Mouse (Mus musculus) thymus, adult 2 months (tissue): ENCODE measurements around the gene Fam117a.

ENCODE experiments used
- CTCF ChIP-seq: fragments of 200-500 bp; IDR thresholded peaks from 2 replicates; pipeline ENCODE4 v1.5.1; 2012; ENCODE audit warnings: mild to moderate bottlenecking, control low read depth, low read length, moderate library complexity, borderline replicate concordance; ENCODE audit not compliant: control insufficient read depth, poor library complexity, insufficient read depth; ENCODE audit errors: extremely low read depth
- POLR2A ChIP-seq: fragments of 200-500 bp; IDR thresholded peaks from 2 replicates; pipeline ENCODE4 v1.6.1; 2012; ENCODE audit warnings: mild to moderate bottlenecking, low read length, control low read depth, moderate library complexity; ENCODE audit not compliant: control insufficient read depth, poor library complexity, insufficient read depth; ENCODE audit errors: extremely low read depth

DNA sequence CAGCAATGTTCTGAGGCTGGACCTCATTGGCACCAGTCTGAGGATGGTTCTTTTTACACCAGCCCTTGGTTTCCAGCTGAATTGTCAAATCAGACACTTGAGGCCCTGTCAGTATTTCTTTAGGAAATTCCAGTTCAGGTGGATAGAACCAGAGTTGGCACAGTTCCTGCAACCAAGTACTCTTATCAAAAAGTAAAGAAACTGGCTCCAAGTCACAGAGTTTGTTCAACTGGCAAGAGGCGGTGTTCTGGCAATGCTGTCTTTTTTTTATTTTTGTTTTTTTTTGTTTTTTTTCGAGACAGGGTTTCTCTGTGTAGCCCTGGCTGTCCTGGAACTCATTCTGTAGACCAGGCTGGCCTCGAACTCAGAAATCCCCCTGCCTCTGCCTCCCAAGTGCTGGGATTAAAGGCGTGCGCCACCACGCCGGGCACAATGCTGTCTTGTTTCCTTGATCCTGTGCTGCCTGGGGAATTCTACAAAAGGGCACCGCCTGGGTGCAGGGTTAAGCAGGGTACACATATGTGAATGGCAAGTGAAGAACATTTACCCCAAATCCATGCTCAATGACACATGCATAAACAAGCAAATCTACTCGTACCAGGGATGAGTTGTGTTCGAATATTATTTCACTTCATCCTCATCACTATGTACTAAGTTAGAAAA is 72.8 kb downstream of the Fam117a start:
- no peak for TF ChIP-seq CTCF
- TF ChIP-seq POLR2A, result no peak
